Mouse (Mus musculus) hindbrain, embryonic 14.5 days (tissue): ENCODE results near the gene Thap11. TPM values are rescaled to one million over a fixed set of nuclear protein-coding genes. Genes with fewer than 3 reads are reported as not detected.

ENCODE experiments used
- polyA plus RNA-seq: library from polyadenylated mRNA; unstranded; fragments of >200 nt; fragmentation: Nextera tagmentation; extraction: Ambion mirVana; gene quantifications from 2 replicates; pipeline ENCODE4 v1.2.1, GENCODE M21; 2014

Gene Thap11
- polyA plus RNA-seq, 1 experiment from 2014 or later, result 46.2 TPM

Other genes starting within 250 kb of the Thap11 start
- 30.6 and 32.6 TPM in 2 replicates for gene Ripor1, start 249.9 kb upstream of the Thap11 start, polyA plus RNA-seq
- 76.9 and 79.1 TPM in 2 replicates for gene Ctcf, start 218.6 kb upstream of the Thap11 start, polyA plus RNA-seq
- 0.84 TPM in 1 of 2 replicates, not detected in the other for gene Agrp, start 217.7 kb upstream of the Thap11 start, polyA plus RNA-seq
- gene Carmil2, start 168.9 kb upstream of the Thap11 start, polyA plus RNA-seq, result 22.3 and 24.4 TPM in 2 replicates
- 71.3 and 78.1 TPM in 2 replicates for gene Acd, start 154.0 kb upstream of the Thap11 start, polyA plus RNA-seq
- gene Pard6a, start 154.0 kb upstream of the Thap11 start, polyA plus RNA-seq, result 53.7 and 56.2 TPM in 2 replicates
- gene 4933405L10Rik, start 147.5 kb upstream of the Thap11 start, polyA plus RNA-seq, result 0.22 and 0.27 TPM in 2 replicates
- 11.6 and 13.4 TPM in 2 replicates for gene Enkd1, start 146.9 kb upstream of the Thap11 start, polyA plus RNA-seq
- gene Gfod2, start 96.5 kb upstream of the Thap11 start, polyA plus RNA-seq, result 62.7 and 71.7 TPM in 2 replicates
- gene Ranbp10, start 27.8 kb upstream of the Thap11 start, polyA plus RNA-seq, result 9.1 and 10.4 TPM in 2 replicates
- 0.64 and 1.4 TPM in 2 replicates for gene Tsnaxip1, start 27.4 kb upstream of the Thap11 start, polyA plus RNA-seq
- gene Cenpt, start 1.9 kb upstream of the Thap11 start, polyA plus RNA-seq, result 46.3 and 51.7 TPM in 2 replicates
- gene Nutf2, start 5.4 kb downstream of the Thap11 start, polyA plus RNA-seq, result 181 TPM in 2 replicates
- gene Edc4, start 25.7 kb downstream of the Thap11 start, polyA plus RNA-seq, result 40.1 and 46.6 TPM in 2 replicates
- 1.4 TPM in 1 of 2 replicates, not detected in the other for gene Nrn1l, start 38.4 kb downstream of the Thap11 start, polyA plus RNA-seq
- gene Pskh1, start 45.3 kb downstream of the Thap11 start, polyA plus RNA-seq, result 8.2 and 11.0 TPM in 2 replicates
- 2.9 and 3.2 TPM in 2 replicates for gene Ctrl, start 78.7 kb downstream of the Thap11 start, polyA plus RNA-seq
- gene Psmb10, start 83.3 kb downstream of the Thap11 start, polyA plus RNA-seq, result 70.1 and 79.8 TPM in 2 replicates
- 3.2 and 3.3 TPM in 2 replicates for gene Lcat, start 88.2 kb downstream of the Thap11 start, polyA plus RNA-seq
- 9.3 and 9.4 TPM in 2 replicates for gene Slc12a4, start 111.0 kb downstream of the Thap11 start, polyA plus RNA-seq
- gene Dpep3, start 124.3 kb downstream of the Thap11 start, polyA plus RNA-seq, result not detected in 2 replicates
- gene Dus2, start 136.2 kb downstream of the Thap11 start, polyA plus RNA-seq, result 21.3 and 22.4 TPM in 2 replicates
- gene Dpep2nb, start 150.8 kb downstream of the Thap11 start, polyA plus RNA-seq, result not detected in 2 replicates
- 20.3 and 22.1 TPM in 2 replicates for gene Ddx28, start 156.8 kb downstream of the Thap11 start, polyA plus RNA-seq
- gene Nfatc3, start 203.7 kb downstream of the Thap11 start, polyA plus RNA-seq, result 2.5 and 2.6 TPM in 2 replicates